Mouse (Mus musculus) stomach, postnatal 0 days (tissue): ENCODE measurements at regions not wholly inside any gene's neighbourhood (a gene's known extent, or its start where the extent isn't known, plus 50 kb on each side); places are given as distances from the start of the nearest gene placed in this dataset.

Experiments
- CTCF ChIP-seq: IDR thresholded peaks from 2 replicates; pipeline ENCODE4 v1.5.1; 2016; ENCODE audit warnings: antibody characterized with exemption, low read depth, mild to moderate bottlenecking, moderate library complexity
- EP300 ChIP-seq: optimal IDR thresholded peaks from 2 replicates; pipeline ENCODE3; 2016; ENCODE audit warnings: antibody characterized with exemption

DNA sequence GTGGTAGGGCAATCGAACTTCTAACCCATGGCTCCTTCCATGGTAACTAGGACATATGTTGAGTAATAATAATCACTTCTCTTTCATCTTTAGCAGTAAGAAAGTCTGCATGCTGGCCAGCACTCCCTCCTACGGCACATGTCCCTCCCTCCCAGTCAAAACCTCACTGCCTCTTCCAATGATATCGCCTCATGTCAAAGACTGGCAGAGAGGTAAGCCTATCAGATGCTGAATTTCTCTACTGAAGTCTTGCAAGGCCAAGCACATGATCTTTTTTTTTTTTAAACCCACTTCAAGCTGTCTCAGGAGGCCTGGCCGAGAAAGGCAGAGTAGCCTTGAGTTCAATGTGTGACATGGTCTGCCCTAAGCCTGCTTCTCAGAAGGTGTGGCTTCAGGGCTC is 115.5 kb downstream of the Cartpt start:
- TF ChIP-seq CTCF = no peak
- no peak for TF ChIP-seq EP300
